Mouse (Mus musculus) kidney, adult 2 months (tissue): ENCODE results near the gene AI837181.

Experiments used
- CTCF ChIP-seq: fragments of 200-500 bp; conservative IDR thresholded peaks from 2 replicates; pipeline ENCODE4 v1.5.1; 2011; ENCODE audit warnings: low read depth, mild to moderate bottlenecking, control low read depth, low read length, moderate library complexity, mixed read lengths; ENCODE audit not compliant: insufficient read depth, insufficient read length
- POLR2A ChIP-seq: fragments of 200-500 bp; IDR thresholded peaks from one replicate; pipeline ENCODE4 v1.6.1; 2011; ENCODE audit warnings: low read depth, low read length, control low read depth

GRCm38 (mm10) chr19:5405924-5406323 is 19.0 kb upstream of the AI837181 start:
- TF ChIP-seq CTCF (no peak), POLR2A (no peak)
